Mouse (Mus musculus) left cerebral cortex, adult 18-20 months (tissue): ENCODE measurements around the gene Fbxo6. TPM values are rescaled to one million over a fixed set of nuclear protein-coding genes. Genes with fewer than 3 reads are reported as not detected.
"Not testable (repeated sequence)": the region's sequence is repeated elsewhere in the genome, so short reads cannot be mapped to it uniquely, and the experiment has no call there.

Experiments
- DNase-seq, 2 experiments: peaks; one replicate each; pipeline ENCODE4 v3.0.0; 2021 to 2022; ENCODE audit warnings: low spot score in 2 of 2, mixed read lengths in 1 of 2
- long read RNA-seq, 2 experiments: library from polyadenylated mRNA; stranded (forward); transcript quantifications; one replicate each; pipeline ENCODE4 v2.0.0; 2021
- total RNA-seq, 2 experiments: library from RNA; stranded (reverse); gene quantifications; 2 replicates each; pipeline ENCODE4 v1.2.3; 2021

Gene Fbxo6
- total RNA-seq = 10 to 100 TPM; 32.1 to 35.3 TPM
- long read RNA-seq, experiment 1, transcript Fbxo6-201 (6 exons, 1,346 nt) = minor isoform, 13 of 45 reads
- long read RNA-seq, experiment 1, transcript Fbxo6-206 (6 exons, 811 nt) = major isoform, 15 of 45 reads
- long read RNA-seq, experiment 1, partial matches to known transcripts = 2 of 45 reads
- long read RNA-seq, experiment 1, other reads (novel, unspliced or antisense) = 8 of 45 reads
- long read RNA-seq, experiment 2, transcript Fbxo6-201 (6 exons, 1,346 nt) = minor isoform, 6 of 33 reads
- long read RNA-seq, experiment 2, transcript Fbxo6-206 (6 exons, 811 nt) = major isoform, 9 of 33 reads
- long read RNA-seq, experiment 2, partial matches to known transcripts = 1 of 33 reads
- long read RNA-seq, experiment 2, other reads (novel, unspliced or antisense) = 9 of 33 reads

GRCm38 (mm10) chr4:148151267-148152168, at the start of gene Fbxo6:
Fbxo6 (minus strand) TSS chr4:148152140.
- DNase-seq = peak; percentile 78 to 86

GRCm38 (mm10) chr4:148198721-148199120, 46.8 kb upstream of the Fbxo6 start:
- no peak for DNase-seq

- DNase-seq = no peak
Observed at GRCm38 (mm10) chr4:148194400-148194799, 42.5 kb upstream of the Fbxo6 start.

DNA sequence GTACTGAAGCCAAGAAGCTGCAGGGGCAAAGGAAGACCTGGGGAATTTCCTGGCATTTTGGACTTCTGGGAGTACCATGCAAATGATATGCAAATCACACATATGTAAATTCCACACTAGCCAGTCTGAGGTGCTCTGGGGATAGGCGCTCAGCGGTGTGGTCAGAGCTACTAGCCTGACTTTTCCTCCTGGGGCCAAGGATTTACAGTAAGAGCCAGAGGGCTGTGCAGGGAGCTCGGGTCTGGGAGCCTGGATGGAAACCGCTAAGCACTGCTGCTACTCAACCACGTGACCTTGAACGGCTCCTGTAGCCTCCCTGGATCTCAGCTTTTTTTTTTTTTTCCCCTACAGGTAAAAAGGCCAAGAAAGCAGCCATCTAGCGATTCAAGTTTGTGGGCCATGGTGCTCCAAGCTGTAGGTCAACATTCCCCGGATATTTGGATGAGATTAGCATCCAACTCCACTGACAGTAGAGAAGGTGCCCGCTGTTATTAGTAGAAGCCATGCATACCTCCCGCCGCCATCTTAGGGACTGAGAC, 40.8 kb upstream of the Fbxo6 start:
- DNase-seq = no peak

GRCm38 (mm10) chr4:148188767-148189166, 36.8 kb upstream of the Fbxo6 start:
- DNase-seq = not testable (repeated sequence)

- DNase-seq = no peak
Observed at GRCm38 (mm10) chr4:148185819-148186218, 33.9 kb upstream of the Fbxo6 start.

DNA sequence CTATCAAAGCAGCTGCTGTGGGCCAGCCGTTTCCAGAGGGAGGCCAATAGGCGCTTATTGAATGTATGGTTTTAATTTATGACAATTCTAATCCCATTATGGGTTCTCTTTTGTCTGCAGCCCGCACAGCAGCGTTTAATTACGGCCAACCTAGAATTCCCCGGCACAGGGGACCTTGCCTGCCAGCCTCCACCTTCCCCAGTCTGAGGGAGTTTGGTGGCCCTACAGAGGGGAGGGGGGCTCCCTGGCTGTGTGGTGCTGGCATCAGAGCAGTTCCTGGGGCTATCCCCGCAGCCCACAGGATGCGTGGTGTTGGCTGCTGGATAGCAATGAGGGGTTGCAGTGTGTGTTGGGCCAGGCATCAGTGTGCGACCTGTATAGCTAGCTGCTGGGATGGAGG, 32.6 kb upstream of the Fbxo6 start:
- DNase-seq = no peak

DNA sequence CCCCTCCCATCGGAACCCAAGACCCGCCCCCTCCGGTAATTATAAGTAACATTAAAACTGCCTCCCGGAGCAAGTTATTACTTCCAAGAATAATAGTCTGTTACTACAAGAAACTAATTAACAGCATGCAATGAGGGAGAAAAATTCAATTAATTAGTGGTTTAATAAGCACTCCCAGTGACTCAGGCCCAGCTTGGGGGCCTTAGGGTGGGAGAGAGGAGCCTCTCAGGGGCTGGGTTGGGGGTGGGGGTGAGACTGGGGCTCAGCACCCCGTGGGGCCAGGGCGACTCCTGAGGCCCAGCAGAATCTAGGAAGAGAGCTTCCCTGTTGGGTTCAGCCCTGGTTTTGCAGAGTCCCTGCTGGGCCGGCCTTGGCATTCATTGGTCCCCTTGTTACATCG, 30.4 kb upstream of the Fbxo6 start:
- no peak for DNase-seq

GRCm38 (mm10) chr4:148181483-148181882, 29.5 kb upstream of the Fbxo6 start:
- DNase-seq = no peak

- no peak for DNase-seq
Observed at GRCm38 (mm10) chr4:148177716-148178115, 25.8 kb upstream of the Fbxo6 start.

- not testable (repeated sequence) for DNase-seq
Observed at GRCm38 (mm10) chr4:148176603-148177002, 24.7 kb upstream of the Fbxo6 start.

DNA sequence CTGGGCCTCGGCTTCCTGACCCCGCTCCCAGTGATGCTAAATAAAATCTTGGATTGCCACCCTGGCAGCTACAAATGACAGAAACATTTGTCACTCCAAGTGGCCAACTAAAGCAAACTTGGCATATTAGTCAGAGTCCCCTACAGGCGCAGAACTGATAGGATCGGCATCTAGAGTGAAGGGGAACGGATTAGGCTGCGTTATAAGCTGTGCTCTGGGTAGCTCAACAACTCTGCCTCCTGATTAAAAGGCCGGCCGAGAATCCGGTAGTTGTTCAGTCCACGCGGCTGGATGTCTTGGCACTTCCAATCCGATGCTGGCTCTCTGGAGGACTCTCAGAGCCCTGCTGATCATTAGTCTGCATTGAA, 22.5 kb upstream of the Fbxo6 start:
- no peak for DNase-seq

GRCm38 (mm10) chr4:148173811-148174494, 22.0 kb upstream of the Fbxo6 start:
- DNase-seq = peak; percentile 61 to 73

- no peak for DNase-seq
Observed at GRCm38 (mm10) chr4:148171261-148171660, 19.3 kb upstream of the Fbxo6 start.

GRCm38 (mm10) chr4:148170842-148171241, 18.9 kb upstream of the Fbxo6 start:
- peak; percentile 57 to 70 for DNase-seq

- DNase-seq = no peak
Observed at GRCm38 (mm10) chr4:148169586-148169985, 17.6 kb upstream of the Fbxo6 start.

GRCm38 (mm10) chr4:148168287-148168686, 16.3 kb upstream of the Fbxo6 start:
- peak; percentile 59 to 71 for DNase-seq

DNA sequence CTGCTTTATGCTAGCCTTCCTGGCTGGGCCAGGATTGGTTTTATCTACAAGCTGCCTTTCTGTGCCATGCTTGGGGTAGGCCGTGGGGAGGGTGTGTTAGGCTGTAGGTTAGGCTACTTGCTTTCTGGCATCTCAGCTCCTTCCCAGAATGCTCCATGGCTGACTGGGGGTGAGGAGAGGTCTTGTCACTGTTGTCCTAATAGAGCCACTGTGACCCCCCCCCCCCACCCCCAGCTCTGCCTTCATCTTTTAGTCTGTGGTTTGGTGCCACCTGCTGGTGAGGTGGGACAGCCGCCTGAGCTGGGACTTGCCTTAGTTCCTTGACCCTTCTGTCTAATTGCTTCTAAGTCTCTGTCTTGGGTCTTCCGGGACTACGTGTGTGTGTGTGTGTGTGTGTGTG, 15.0 kb upstream of the Fbxo6 start:
- peak; percentile 59 to 83 for DNase-seq

- DNase-seq = peak; percentile 69 to 73
Observed at GRCm38 (mm10) chr4:148166431-148166830, 14.5 kb upstream of the Fbxo6 start.

GRCm38 (mm10) chr4:148165551-148165950, 13.6 kb upstream of the Fbxo6 start:
- no peak for DNase-seq

GRCm38 (mm10) chr4:148164461-148164860, 12.5 kb upstream of the Fbxo6 start:
- DNase-seq = no peak
